Mouse (Mus musculus) cerebellum, adult 2 months (tissue): ENCODE measurements around the gene Nipa2.

Experiments
- CTCF ChIP-seq: fragments of 200-500 bp; IDR thresholded peaks from 2 replicates; pipeline ENCODE4 v1.5.1; 2011; ENCODE audit warnings: low read depth, mild to moderate bottlenecking, control low read depth, low read length, moderate library complexity, borderline replicate concordance; ENCODE audit not compliant: insufficient read depth
- POLR2A ChIP-seq: fragments of 200-500 bp; IDR thresholded peaks from 2 replicates; pipeline ENCODE4 v1.6.1; 2011; ENCODE audit warnings: low read length, control low read depth, borderline replicate concordance; ENCODE audit not compliant: insufficient read depth

DNA sequence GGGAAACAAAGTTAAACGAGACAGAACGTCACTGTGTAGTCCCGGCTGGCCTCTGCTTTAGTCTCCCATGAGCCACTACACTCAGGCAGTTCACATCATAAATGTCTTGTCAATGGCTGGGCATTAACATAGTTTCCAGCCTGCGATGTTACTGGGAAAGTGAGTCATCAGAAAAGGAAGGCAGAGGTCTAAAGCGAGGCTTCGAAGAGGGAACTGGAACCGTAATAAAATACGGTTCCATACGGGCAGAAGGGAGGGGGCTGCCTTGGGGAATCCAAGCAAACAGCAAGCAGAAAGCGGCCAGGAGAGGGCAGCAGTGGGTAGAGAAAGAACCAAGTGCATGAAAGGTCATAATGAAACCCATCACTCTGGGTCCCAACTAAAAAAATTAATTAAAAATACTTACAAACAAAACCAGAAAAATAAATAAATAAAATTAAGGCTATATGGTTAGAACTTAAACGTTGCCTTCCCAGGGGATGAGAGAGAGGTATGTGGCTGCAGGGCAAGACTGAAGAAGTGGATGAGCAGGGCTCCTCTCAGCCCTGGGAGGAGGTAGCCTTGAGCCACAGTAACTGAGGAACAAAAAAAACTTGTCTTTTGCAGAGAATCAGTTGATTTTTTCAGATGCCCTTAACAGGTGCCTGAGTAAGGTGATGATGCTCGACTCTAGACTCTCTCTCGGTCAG, 24.4 kb upstream of the Nipa2 start:
- peak; percentile 62; the same call in 1 of the 2 replicates for TF ChIP-seq CTCF
- TF ChIP-seq POLR2A: no peak
